In genomic region chr2:148754310-148754846, GRCm38 (mm10) we compare ENCODE assay signal across 24 mouse cellular contexts. TPM values are rescaled to one million over a fixed set of nuclear protein-coding genes. Genes with fewer than 3 reads are reported as not detected.
"Had no signal": no experiment of that assay in that cellular context is flagged by ENCODE, and none has a peak within 500 bp of the region (broad histone marks: within the 10 kb centered on the region; RNA-seq: fewer than 3 reads in every experiment).

No protein-coding gene starts in this region.

- ATAC-seq: liver, embryonic 12.5 days had no signal

- H3K27me3 ChIP-seq: kidney, embryonic 15.5 days; limb, embryonic 15.5 days; midbrain, embryonic 12.5 days; neural tube, embryonic 15.5 days had no signal

- H3K36me3 ChIP-seq: kidney, embryonic 15.5 days; limb, embryonic 15.5 days; liver, embryonic 12.5 days; midbrain, embryonic 12.5 days; neural tube, embryonic 15.5 days had no signal

- H3K9ac ChIP-seq: kidney, embryonic 15.5 days; limb, embryonic 15.5 days; liver, embryonic 12.5 days; lung, embryonic 14.5 days; midbrain, embryonic 12.5 days; neural tube, embryonic 15.5 days had no signal

- H3K9me3 ChIP-seq: kidney, embryonic 15.5 days; limb, embryonic 15.5 days; liver, embryonic 12.5 days; midbrain, embryonic 12.5 days; neural tube, embryonic 15.5 days had no signal

- H3K27ac ChIP-seq: kidney, embryonic 15.5 days; limb, embryonic 15.5 days; liver, embryonic 12.5 days; midbrain, embryonic 12.5 days; neural tube, embryonic 15.5 days had no signal

- DNase-seq: kidney, adult 2 months; kidney, postnatal 25 days; layer of hippocampus, adult 9-11 months; layer of hippocampus, postnatal 36 days; lung, embryonic 14.5 days; lung, postnatal 14 days; right cerebral cortex, adult 18-20 months; right cerebral cortex, postnatal 25 days; thymus, adult 18-20 months; thymus, postnatal 14 days had no signal

- H3K4me3 ChIP-seq: kidney, embryonic 15.5 days; limb, embryonic 15.5 days; liver, embryonic 12.5 days; midbrain, embryonic 12.5 days; neural tube, embryonic 15.5 days had no signal

- H3K4me2 ChIP-seq: kidney, embryonic 15.5 days; limb, embryonic 15.5 days; liver, embryonic 12.5 days; lung, embryonic 14.5 days; midbrain, embryonic 12.5 days; neural tube, embryonic 15.5 days had no signal

- H3K4me1 ChIP-seq: limb, embryonic 15.5 days; liver, embryonic 12.5 days; midbrain, embryonic 12.5 days; neural tube, embryonic 15.5 days had no signal

RNA-seq across cellular contexts. Expression of gene Cstl1, which starts 4.2 kb away (rescaled TPM):
- total RNA-seq: midbrain, postnatal 0 days had no signal
- polyA plus RNA-seq: kidney, adult 2 months; kidney, embryonic 15.5 days; limb, embryonic 15.5 days; liver, embryonic 12.5 days; liver, embryonic 16.5 days; lung, embryonic 14.5 days; midbrain, embryonic 12.5 days; midbrain, postnatal 0 days; neural tube, embryonic 11.5 days; neural tube, embryonic 15.5 days; stomach, embryonic 14.5 days; urinary bladder, adult 2 months had no signal

RNA-seq across cellular contexts. Expression of gene Cst11, which starts 16.9 kb away (rescaled TPM):
- total RNA-seq: layer of hippocampus, adult 18-20 months; layer of hippocampus, postnatal 36 days; left cerebral cortex, adult 8-10 months; left cerebral cortex, postnatal 25 days; midbrain, postnatal 0 days had no signal
- polyA plus RNA-seq: kidney, adult 2 months; kidney, embryonic 15.5 days; limb, embryonic 11.5 days; limb, embryonic 15.5 days; liver, embryonic 12.5 days; liver, embryonic 16.5 days; lung, embryonic 14.5 days; midbrain, embryonic 12.5 days; midbrain, postnatal 0 days; neural tube, embryonic 11.5 days; neural tube, embryonic 15.5 days; stomach, embryonic 14.5 days; urinary bladder, adult 2 months had no signal

RNA-seq across cellular contexts. Expression of gene 8030411F24Rik, which starts 27.4 kb away (rescaled TPM):
- total RNA-seq: layer of hippocampus, adult 18-20 months; layer of hippocampus, postnatal 36 days; left cerebral cortex, adult 8-10 months; left cerebral cortex, postnatal 25 days; midbrain, postnatal 0 days had no signal
- polyA plus RNA-seq: kidney, adult 2 months; kidney, embryonic 15.5 days; limb, embryonic 11.5 days; liver, embryonic 12.5 days; liver, embryonic 16.5 days; lung, embryonic 14.5 days; midbrain, embryonic 12.5 days; midbrain, postnatal 0 days; neural tube, embryonic 11.5 days; neural tube, embryonic 15.5 days; stomach, embryonic 14.5 days; urinary bladder, adult 2 months had no signal

RNA-seq across cellular contexts. Expression of gene Cst12, which starts 34.8 kb away (rescaled TPM):
- total RNA-seq: midbrain, postnatal 0 days had no signal
- polyA plus RNA-seq: kidney, embryonic 15.5 days; limb, embryonic 11.5 days; limb, embryonic 15.5 days; liver, embryonic 12.5 days; liver, embryonic 16.5 days; lung, embryonic 14.5 days; midbrain, embryonic 12.5 days; midbrain, postnatal 0 days; neural tube, embryonic 11.5 days; neural tube, embryonic 15.5 days; stomach, embryonic 14.5 days; urinary bladder, adult 2 months had no signal
